Mouse (Mus musculus) midbrain, postnatal 0 days (tissue): ENCODE measurements at regions not wholly inside any gene's neighbourhood (a gene's known extent, or its start where the extent isn't known, plus 50 kb on each side); places are given as distances from the start of the nearest gene placed in this dataset.
A peak's percentile ranks its signal among the peaks of the same experiment; 100 is the strongest.

Experiments
- ATAC-seq: fragments of 200-750 bp; cut with Nextera tagmentation; 2 replicates; pipeline ENCODE4 v1.8.0; 2017; ENCODE audit warnings: moderate number of reproducible peaks, mild to moderate bottlenecking, moderate TSS enrichment, moderate library complexity; ENCODE audit not compliant: low FRiP score
- DNase-seq: peaks from one replicate; pipeline ENCODE4 v3.0.0-alpha.2; 2015; ENCODE audit warnings: low spot score
- H3K27ac ChIP-seq: fragments of 300-500 bp; sonication (generic); 2 replicates; pipeline ENCODE4 v1.5.1; 2014; ENCODE audit warnings: low read depth, mild to moderate bottlenecking, low read length, mixed read lengths
- H3K27me3 ChIP-seq: fragments of 300-500 bp; sonication (generic); 2 replicates; pipeline ENCODE4 v1.6.1; 2014; ENCODE audit warnings: low read length, control low read depth, mixed read lengths; ENCODE audit not compliant: insufficient read depth
- H3K36me3 ChIP-seq: fragments of 300-500 bp; sonication (generic); 2 replicates; pipeline ENCODE4 v1.6.1; 2014; ENCODE audit warnings: low read length, control low read depth, mixed read lengths; ENCODE audit not compliant: insufficient read depth
- H3K4me1 ChIP-seq: fragments of 300-500 bp; sonication (generic); 2 replicates; pipeline ENCODE4 v1.6.1; 2014; ENCODE audit warnings: mild to moderate bottlenecking, control low read depth, antibody characterized with exemption, low read length, mixed read lengths; ENCODE audit not compliant: insufficient read depth
- H3K4me2 ChIP-seq: fragments of 300-500 bp; sonication (generic); 2 replicates; pipeline ENCODE4 v1.6.1; 2014; ENCODE audit warnings: low read depth, mild to moderate bottlenecking, low read length, mixed read lengths; ENCODE audit not compliant: poor library complexity, severe bottlenecking
- H3K4me3 ChIP-seq: fragments of 300-500 bp; sonication (generic); 2 replicates; pipeline ENCODE4 v1.5.1; 2014; ENCODE audit warnings: low read depth, mild to moderate bottlenecking, low read length, moderate library complexity
- H3K9ac ChIP-seq: fragments of 300-500 bp; sonication (generic); replicated peaks from 2 replicates; pipeline ENCODE4 v1.6.1; 2014; ENCODE audit warnings: mild to moderate bottlenecking, low read length, moderate library complexity, mixed read lengths; ENCODE audit not compliant: poor library complexity, severe bottlenecking
- H3K9me3 ChIP-seq: fragments of 300-500 bp; sonication (generic); 2 replicates; pipeline ENCODE4 v1.6.1; 2016; ENCODE audit warnings: low read length, control low read depth
- CTCF ChIP-seq: IDR thresholded peaks from 2 replicates; pipeline ENCODE4 v1.5.1; 2016; ENCODE audit warnings: antibody characterized with exemption, mild to moderate bottlenecking
- WGBS: fragments of 180-500 bp; shearing (Covaris S2); extraction: QIAGEN DNeasy Blood & Tissue Kit; methylation state at CpG from one replicate; pipeline ENCODE4 v1.1.7; 2014; 5-methylcytosine and 5-hydroxymethylcytosine counted together

- DNase-seq (peak; percentile 43), ATAC-seq (no peak)
- H3K4me2 ChIP-seq = no peak overlapping the region
- no peak for TF ChIP-seq CTCF
- H3K27me3 ChIP-seq = no peaks in the 10 kb centered on the region
- no peak overlapping the region for H3K9ac ChIP-seq
- H3K4me1 ChIP-seq = no peaks in the 10 kb centered on the region
- no peak overlapping the region for H3K4me3 ChIP-seq
- H3K36me3 ChIP-seq = no peaks in the 10 kb centered on the region
- H3K27ac ChIP-seq = no peak overlapping the region
- whole genome bisulfite sequencing = 77% methylated on average over 3 of the region's 3 CpGs
- H3K9me3 ChIP-seq = no peaks in the 10 kb centered on the region
These were observed 375.4 kb downstream of the Glrx3 start for GRCm38 (mm10) chr7:137812839-137813238.

DNA sequence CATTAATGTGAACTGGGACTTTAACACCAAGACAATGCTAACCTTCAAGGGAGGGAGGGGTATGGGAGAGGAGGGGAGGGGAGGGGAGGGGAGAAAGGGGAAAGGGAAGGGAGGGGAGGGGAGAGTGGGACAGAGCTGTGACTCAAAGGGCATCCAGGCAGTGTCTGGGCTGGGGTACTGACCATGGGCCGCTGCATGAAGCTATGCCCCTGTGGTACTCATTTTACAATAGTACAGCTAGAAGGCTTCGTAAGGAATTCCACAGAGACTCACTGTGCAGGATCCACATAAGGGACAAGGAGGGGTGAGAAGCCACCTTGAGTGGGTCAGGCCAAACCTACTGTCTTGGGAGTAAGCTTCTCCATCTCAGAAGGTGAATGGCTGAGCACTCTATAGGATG lies 403.1 kb downstream of the Glrx3 start:
- Histone ChIP-seq H3K9ac (no peak overlapping the region), H3K27ac (no peak overlapping the region)
- 92% methylated on average over 2 of the region's 2 CpGs for WGBS

DNA sequence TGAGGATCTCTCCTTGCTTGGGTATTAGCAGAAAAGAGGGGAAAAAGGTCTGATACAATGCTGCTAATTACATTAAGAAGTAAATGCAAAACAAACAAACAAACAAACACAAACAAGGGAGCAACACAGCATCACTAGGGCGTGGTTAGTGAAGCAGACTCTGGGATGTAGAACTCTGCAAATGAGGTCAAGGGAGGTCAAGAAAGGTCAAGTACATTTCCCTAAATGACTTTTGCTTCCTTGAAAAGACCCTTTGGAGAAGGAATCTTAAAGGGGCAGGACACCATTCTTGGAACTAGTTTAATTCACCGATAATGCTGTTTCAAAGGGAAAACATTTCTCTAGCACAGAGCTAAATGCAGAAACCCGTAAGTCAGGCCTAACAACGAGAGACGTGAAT lies 403.6 kb downstream of the Glrx3 start:
- DNase-seq (no peak), ATAC-seq (no peak)
- WGBS = 60% methylated on average over 5 of the region's 5 CpGs
- H3K36me3 ChIP-seq = no peaks in the 10 kb centered on the region
- no peak overlapping the region for H3K9ac ChIP-seq
- no peak overlapping the region for H3K4me2 ChIP-seq
- H3K27ac ChIP-seq = no peak overlapping the region
- no peak overlapping the region for H3K4me3 ChIP-seq
- no peak for TF ChIP-seq CTCF
- no peaks in the 10 kb centered on the region for H3K9me3 ChIP-seq
- H3K4me1 ChIP-seq = no peaks in the 10 kb centered on the region
- no peaks in the 10 kb centered on the region for H3K27me3 ChIP-seq

More for the DNA sequence above, 403.1 kb downstream of the Glrx3 start:
- DNase-seq (no peak), ATAC-seq (no peak)
- H3K36me3 ChIP-seq = no peaks in the 10 kb centered on the region
- H3K4me1 ChIP-seq = no peaks in the 10 kb centered on the region
- no peak overlapping the region for H3K4me3 ChIP-seq
- H3K4me2 ChIP-seq = no peak overlapping the region
- H3K27me3 ChIP-seq = no peaks in the 10 kb centered on the region
- no peaks in the 10 kb centered on the region for H3K9me3 ChIP-seq
- TF ChIP-seq CTCF = no peak

- H3K4me3 ChIP-seq = no peak overlapping the region
- H3K4me1 ChIP-seq = no peaks in the 10 kb centered on the region
- peak; percentile 30 for TF ChIP-seq CTCF
- no peak overlapping the region for H3K27ac ChIP-seq
- DNase-seq = no peak
- no peaks in the 10 kb centered on the region for H3K36me3 ChIP-seq
- 45% methylated on average over 8 of the region's 8 CpGs for WGBS
- no peak overlapping the region for H3K9ac ChIP-seq
- no peak for ATAC-seq
- H3K4me2 ChIP-seq = no peak overlapping the region
- no peaks in the 10 kb centered on the region for H3K9me3 ChIP-seq
- no peaks in the 10 kb centered on the region for H3K27me3 ChIP-seq
These were observed 404.2 kb downstream of the Glrx3 start for GRCm38 (mm10) chr7:137841456-137842100.

DNA sequence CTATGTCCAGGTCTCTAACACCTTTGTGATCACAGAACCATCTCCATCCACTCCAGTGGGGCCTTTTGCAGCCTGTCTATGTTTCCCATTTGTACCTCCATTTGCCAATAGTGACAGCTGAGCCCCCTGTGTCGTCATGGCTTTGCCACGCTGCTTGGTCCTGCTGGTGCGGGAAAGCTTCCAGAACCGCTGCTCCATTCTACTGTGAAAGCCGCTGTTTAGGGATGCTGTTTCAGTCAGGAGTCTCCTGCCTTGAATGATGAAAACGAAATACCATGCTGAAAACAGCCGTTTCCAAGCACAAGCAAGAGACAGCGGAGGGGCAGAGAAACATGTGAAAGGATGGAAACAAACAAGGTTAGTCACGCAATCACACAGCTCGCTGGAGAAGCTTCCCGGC lies 410.4 kb downstream of the Glrx3 start:
- no peak overlapping the region for H3K9ac ChIP-seq
- H3K36me3 ChIP-seq = no peaks in the 10 kb centered on the region
- DNase-seq (peak; percentile 55), ATAC-seq (no peak)
- 29% methylated on average over 11 of the region's 11 CpGs for WGBS
- H3K9me3 ChIP-seq = no peaks in the 10 kb centered on the region
- peak overlapping the region; percentile 9; the same call in 1 of the 2 replicates for H3K27ac ChIP-seq
- no peak for TF ChIP-seq CTCF
- no peak overlapping the region for H3K4me3 ChIP-seq
- H3K27me3 ChIP-seq = no peaks in the 10 kb centered on the region
- no peaks in the 10 kb centered on the region; the same call in 1 of the 2 replicates for H3K4me1 ChIP-seq
- no peak overlapping the region for H3K4me2 ChIP-seq

DNA sequence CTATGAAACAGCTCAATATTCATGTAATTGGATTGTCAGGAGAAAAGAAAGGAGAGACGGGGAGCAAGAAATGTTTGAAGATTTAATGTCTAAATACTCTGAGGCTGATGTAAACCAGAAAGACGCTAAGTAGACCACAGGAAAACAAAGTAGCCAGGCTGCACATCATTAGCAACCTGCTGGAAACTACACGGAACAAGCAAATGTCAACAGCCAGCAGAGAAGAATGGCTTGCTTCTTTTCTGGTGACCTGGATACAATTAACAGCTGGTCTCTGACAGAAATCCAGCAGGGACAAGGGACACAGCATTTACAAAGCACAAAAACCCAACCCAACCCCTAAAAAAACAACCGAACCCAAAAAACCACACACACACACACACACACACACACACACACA lies 413.6 kb downstream of the Glrx3 start:
- DNase-seq (no peak), ATAC-seq (no peak)
- Histone ChIP-seq H3K36me3 (no peaks in the 10 kb centered on the region), H3K4me1 (no peaks in the 10 kb centered on the region; the same call in 1 of the 2 replicates), H3K4me2 (no peak overlapping the region), H3K27ac (no peak overlapping the region), H3K27me3 (no peaks in the 10 kb centered on the region), H3K4me3 (no peak overlapping the region), H3K9ac (no peak overlapping the region), H3K9me3 (no peaks in the 10 kb centered on the region)
- 26% methylated on average over 4 of the region's 4 CpGs for WGBS
- no peak for TF ChIP-seq CTCF
